Mouse (Mus musculus) spleen, adult 12 weeks (tissue): ENCODE measurements around the gene Fdx1.

Experiments used
- DNase-seq: peaks from one replicate; pipeline ENCODE4 v3.0.0; 2022; ENCODE audit warnings: low spot score

Fdx1 gene

GRCm38 (mm10) chr9:51962975-51963701, at the start of gene Fdx1:
Fdx1 (minus strand) TSS chr9:51963556.
- peak; percentile 32 for DNase-seq

GRCm38 (mm10) chr9:52012781-52013436, 49.6 kb upstream of the Fdx1 start:
- no peak for DNase-seq

- no peak for DNase-seq
Observed at GRCm38 (mm10) chr9:52012311-52012710, 49.0 kb upstream of the Fdx1 start.

GRCm38 (mm10) chr9:52008511-52008910, 45.2 kb upstream of the Fdx1 start:
- DNase-seq, result no peak

- DNase-seq, result no peak
Observed at GRCm38 (mm10) chr9:52007341-52007740, 44.0 kb upstream of the Fdx1 start.

GRCm38 (mm10) chr9:52003501-52003900, 40.1 kb upstream of the Fdx1 start:
- no peak for DNase-seq

- no peak for DNase-seq
Observed at GRCm38 (mm10) chr9:51995331-51996099, 32.2 kb upstream of the Fdx1 start.

GRCm38 (mm10) chr9:51994636-51995260, 31.4 kb upstream of the Fdx1 start:
- no peak for DNase-seq

GRCm38 (mm10) chr9:51993486-51994275, 30.3 kb upstream of the Fdx1 start:
- no peak for DNase-seq

- DNase-seq, result no peak
Observed at GRCm38 (mm10) chr9:51991241-51991876, 28.0 kb upstream of the Fdx1 start.

- peak; percentile 6 for DNase-seq
Observed at GRCm38 (mm10) chr9:51990828-51991227, 27.5 kb upstream of the Fdx1 start.

- no peak for DNase-seq
Observed at GRCm38 (mm10) chr9:51985493-51986099, 22.2 kb upstream of the Fdx1 start.

- DNase-seq, result no peak
Observed at GRCm38 (mm10) chr9:51981131-51981530, 17.8 kb upstream of the Fdx1 start.

GRCm38 (mm10) chr9:51979301-51979700, 15.9 kb upstream of the Fdx1 start:
- DNase-seq, result no peak

- no peak for DNase-seq
Observed at GRCm38 (mm10) chr9:51978545-51979259, 15.3 kb upstream of the Fdx1 start.

- DNase-seq, result peak; percentile 21
Observed at GRCm38 (mm10) chr9:51977439-51978000, 14.2 kb upstream of the Fdx1 start.

GRCm38 (mm10) chr9:51974871-51975270, 11.5 kb upstream of the Fdx1 start:
- DNase-seq, result no peak

GRCm38 (mm10) chr9:51973846-51974245, 10.5 kb upstream of the Fdx1 start:
- DNase-seq, result no peak

- DNase-seq, result no peak
Observed at GRCm38 (mm10) chr9:51966373-51966772, 3.0 kb upstream of the Fdx1 start.

GRCm38 (mm10) chr9:51964110-51964509, 754 bp upstream of the Fdx1 start:
- no peak for DNase-seq
